Mouse (Mus musculus) heart, embryonic 14.5 days (tissue): ENCODE measurements around the gene Hyal3. TPM values are rescaled to one million over a fixed set of nuclear protein-coding genes. Genes with fewer than 3 reads are reported as not detected.
A peak's percentile ranks its signal among the peaks of the same experiment; 100 is the strongest.

Experiments
- ATAC-seq: fragments of 200-750 bp; cut with Nextera tagmentation; 2 replicates; pipeline ENCODE4 v1.8.0; 2017; ENCODE audit warnings: low read depth, moderate TSS enrichment; ENCODE audit not compliant: insufficient number of reproducible peaks, insufficient read depth, low FRiP score
- H3K27ac ChIP-seq, 2 experiments: fragments of 200-500 bp in 1 of 2; fragments of 300-500 bp in 1 of 2; sonication (generic) in 1 of 2; replicated peaks in 1 of 2; 2 replicates each; pipeline ENCODE4 v1.5.1; 2012 to 2014; ENCODE audit warnings: low read depth in 2 of 2, low read length in 2 of 2, control low read depth in 1 of 2, mild to moderate bottlenecking in 1 of 2, mixed read lengths in 1 of 2; ENCODE audit not compliant: control insufficient read depth in 1 of 2, insufficient read depth in 1 of 2
- H3K27me3 ChIP-seq: fragments of 300-500 bp; sonication (generic); 2 replicates; pipeline ENCODE4 v1.6.1; 2014; ENCODE audit warnings: mild to moderate bottlenecking, low read length, control low read depth; ENCODE audit not compliant: control insufficient read depth, insufficient read depth
- H3K36me3 ChIP-seq: fragments of 300-500 bp; sonication (generic); 2 replicates; pipeline ENCODE4 v1.6.1; 2014; ENCODE audit warnings: mild to moderate bottlenecking, control low read depth, low read length, mixed read lengths; ENCODE audit not compliant: control insufficient read depth, insufficient read depth
- H3K4me1 ChIP-seq, 2 experiments: fragments of 200-500 bp in 1 of 2; fragments of 300-500 bp in 1 of 2; sonication (generic) in 1 of 2; 2 replicates each; pipeline ENCODE4 v1.6.1; 2012 to 2014; ENCODE audit warnings: low read length in 2 of 2, control low read depth in 1 of 2, mixed read lengths in 1 of 2; ENCODE audit not compliant: control insufficient read depth in 2 of 2, insufficient read depth in 2 of 2
- H3K4me2 ChIP-seq: fragments of 300-500 bp; sonication (generic); 2 replicates; pipeline ENCODE4 v1.6.1; 2014; ENCODE audit warnings: mild to moderate bottlenecking, low read length
- H3K4me3 ChIP-seq, 2 experiments: fragments of 200-500 bp in 1 of 2; fragments of 300-500 bp in 1 of 2; sonication (generic) in 1 of 2; 2 replicates each; pipeline ENCODE4 v1.5.1; 2012 to 2014; ENCODE audit warnings: low read length in 2 of 2, mild to moderate bottlenecking in 2 of 2, control low read depth in 1 of 2, low read depth in 1 of 2, moderate library complexity in 1 of 2; ENCODE audit not compliant: control insufficient read depth in 1 of 2, insufficient read depth in 1 of 2
- H3K9ac ChIP-seq: fragments of 300-500 bp; sonication (generic); 2 replicates; pipeline ENCODE4 v1.6.1; 2014; ENCODE audit warnings: mild to moderate bottlenecking, low read length
- H3K9me3 ChIP-seq: fragments of 300-500 bp; sonication (generic); 2 replicates; pipeline ENCODE4 v1.6.1; 2016; ENCODE audit warnings: low read length, control low read depth; ENCODE audit not compliant: control insufficient read depth
- WGBS: fragments of 180-500 bp; shearing (Covaris S2); extraction: QIAGEN DNeasy Blood & Tissue Kit; methylation state at CpG from one replicate; pipeline ENCODE4 v1.1.7; 2014; 5-methylcytosine and 5-hydroxymethylcytosine counted together
- polyA plus RNA-seq: library from polyadenylated mRNA; unstranded; fragments of >200 nt; fragmentation: Nextera tagmentation; extraction: Ambion mirVana; gene quantifications from 2 replicates; pipeline ENCODE4 v1.2.1, GENCODE M21; 2014

Hyal3 gene
- polyA plus RNA-seq, 1 experiment from 2014 or later, result 0.53 TPM

- H3K4me2 ChIP-seq, result peak overlapping the region; percentile 36; the same call in 1 of the 2 replicates
- no peaks in the 10 kb centered on the region for H3K9me3 ChIP-seq
- no peaks in the 10 kb centered on the region for H3K27me3 ChIP-seq
- H3K4me3 ChIP-seq, result no peak overlapping the region
- ATAC-seq, result no peak
- peak overlapping the region; percentile 39 to 43; a peak in 3 of 4 replicates for H3K27ac ChIP-seq
- peaks cover 60% of the 10 kb centered on the region for H3K36me3 ChIP-seq
- peaks cover 43 to 55% of the 10 kb centered on the region in 2 experiments for H3K4me1 ChIP-seq
- 67% methylated on average over 11 of the region's 11 CpGs for WGBS
- H3K9ac ChIP-seq, result peak overlapping the region; percentile 44; the same call in 1 of the 2 replicates
Observed at GRCm38 (mm10) chr9:107593101-107593976, 12.7 kb downstream of the Hyal3 start.

GRCm38 (mm10) chr9:107594281-107595062 is 13.9 kb downstream of the Hyal3 start:
- Histone ChIP-seq H3K4me3 (no peak overlapping the region), H3K36me3 (peaks cover 58% of the 10 kb centered on the region), H3K4me1 (peaks cover 34 to 44% of the 10 kb centered on the region in 2 experiments), H3K27ac (no peak overlapping the region), H3K4me2 (no peak overlapping the region), H3K9me3 (no peaks in the 10 kb centered on the region), H3K27me3 (no peaks in the 10 kb centered on the region), H3K9ac (no peak overlapping the region)
- WGBS, result 79% methylated on average over 8 of the region's 8 CpGs
- no peak for ATAC-seq

DNA sequence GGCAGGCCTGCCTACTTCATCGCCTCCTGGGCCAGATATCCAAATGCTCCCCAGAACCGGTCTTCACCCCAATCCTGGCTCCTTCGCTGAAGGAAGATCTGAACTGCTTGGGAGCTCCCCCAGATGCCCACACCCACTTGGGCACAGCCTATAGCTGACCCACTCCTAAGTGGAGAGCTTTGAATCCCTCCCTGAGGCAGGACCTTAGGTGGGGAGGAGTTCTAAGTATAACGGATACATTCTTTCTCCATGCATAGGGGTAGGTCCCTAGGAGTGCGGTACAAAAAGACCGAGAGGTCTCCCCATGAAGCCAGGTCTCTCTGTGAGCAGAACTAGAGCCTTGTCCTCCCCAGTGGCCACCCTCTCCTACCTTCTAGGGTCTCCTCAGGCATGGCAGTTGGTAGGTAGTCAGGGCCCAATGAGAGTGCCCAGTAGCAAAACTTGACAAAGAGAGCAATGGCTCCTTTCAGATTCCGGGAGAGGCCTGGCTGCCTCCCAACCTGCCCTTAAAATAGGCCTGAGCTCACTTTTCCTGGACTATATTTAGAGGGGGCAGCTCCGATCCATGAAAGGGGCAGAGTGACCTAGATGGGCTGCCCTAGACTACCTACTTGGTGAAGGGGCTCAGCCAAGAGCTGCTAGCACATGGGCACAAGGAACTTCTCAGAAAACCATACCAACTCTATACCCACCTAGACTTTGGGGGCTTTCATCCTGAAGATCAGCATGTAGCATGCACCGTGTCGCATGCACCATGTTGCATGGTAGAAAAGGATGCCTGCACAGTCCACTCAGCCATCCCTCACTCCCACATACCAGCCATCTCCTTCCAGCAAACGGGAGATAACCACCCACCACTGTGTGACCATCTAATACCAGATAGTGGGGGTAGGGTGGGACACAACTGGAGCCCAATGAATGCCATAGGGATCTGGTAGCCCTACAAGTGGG is 16.3 kb downstream of the Hyal3 start:
- 46% methylated on average over 11 of the region's 11 CpGs for WGBS
- ATAC-seq, result peak; percentile 71

GRCm38 (mm10) chr9:107598385-107598784 is 17.8 kb downstream of the Hyal3 start:
- peaks cover 22 to 23% of the 10 kb centered on the region in 2 experiments for H3K4me1 ChIP-seq
- H3K4me2 ChIP-seq, result no peak overlapping the region
- peaks cover 19% of the 10 kb centered on the region for H3K36me3 ChIP-seq
- 0 out of 4 replicates have a peak overlapping the region, but pooled peaks of 1 of the 2 experiments have one; percentile 97 for H3K27ac ChIP-seq
- no peaks in the 10 kb centered on the region for H3K9me3 ChIP-seq
- H3K9ac ChIP-seq, result no peak overlapping the region
- 82% methylated on average over 5 of the region's 5 CpGs for WGBS
- no peak overlapping the region for H3K4me3 ChIP-seq
- ATAC-seq, result no peak
- 0 out of 2 replicates have a peak, but pooled peaks cover 3% of the 10 kb centered on the region for H3K27me3 ChIP-seq

More for the DNA sequence above, 16.3 kb downstream of the Hyal3 start:
- Histone ChIP-seq H3K27me3 (0 out of 2 replicates have a peak, but pooled peaks cover 3% of the 10 kb centered on the region), H3K4me1 (peaks cover 22 to 29% of the 10 kb centered on the region in 2 experiments), H3K9ac (peak overlapping the region; percentile 76), H3K27ac (peak overlapping the region; percentile 97 to 99), H3K4me2 (peak overlapping the region; percentile 58), H3K9me3 (no peaks in the 10 kb centered on the region), H3K36me3 (peaks cover 34% of the 10 kb centered on the region), H3K4me3 (peak overlapping the region; percentile 36 to 46)

DNA sequence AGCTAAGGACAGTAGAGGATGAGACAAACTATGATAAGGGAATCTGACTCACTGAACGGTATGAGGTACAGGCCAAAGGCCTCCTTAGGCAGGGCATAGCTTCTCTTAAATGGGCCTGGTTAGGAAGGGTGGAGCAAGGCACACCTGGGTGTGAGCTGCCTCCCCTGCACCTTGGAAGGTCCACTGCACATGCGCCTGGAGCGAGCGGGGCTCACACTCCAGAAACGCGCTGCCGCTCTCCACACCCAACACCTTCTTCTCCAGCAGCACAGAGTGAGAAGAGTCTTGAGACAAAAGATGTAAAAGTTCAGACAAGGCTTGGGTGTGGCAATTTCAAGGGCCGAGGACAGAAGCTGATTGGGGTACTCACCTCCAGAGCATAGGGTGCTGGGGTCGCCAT is 18.8 kb downstream of the Hyal3 start:
- peaks cover 18 to 27% of the 10 kb centered on the region in 2 experiments for H3K4me1 ChIP-seq
- H3K9ac ChIP-seq, result no peak overlapping the region
- no peak overlapping the region for H3K4me3 ChIP-seq

GRCm38 (mm10) chr9:107599842-107600241 is 19.2 kb downstream of the Hyal3 start:
- H3K4me3 ChIP-seq, result no peak overlapping the region
- 0 out of 2 replicates have a peak, but pooled peaks cover 5% of the 10 kb centered on the region for H3K36me3 ChIP-seq
- peaks cover 22 to 31% of the 10 kb centered on the region in 2 experiments for H3K4me1 ChIP-seq
- no peak overlapping the region for H3K9ac ChIP-seq
- ATAC-seq, result no peak
- no peak overlapping the region for H3K27ac ChIP-seq
- H3K4me2 ChIP-seq, result no peak overlapping the region
- H3K27me3 ChIP-seq, result 0 out of 2 replicates have a peak, but pooled peaks cover 3% of the 10 kb centered on the region
- no peaks in the 10 kb centered on the region for H3K9me3 ChIP-seq
- WGBS, result 60% methylated on average over 14 of the region's 14 CpGs

More for the DNA sequence above, 18.8 kb downstream of the Hyal3 start:
- ATAC-seq, result no peak
- H3K4me2 ChIP-seq, result no peak overlapping the region
- 0 out of 2 replicates have a peak, but pooled peaks cover 3% of the 10 kb centered on the region for H3K27me3 ChIP-seq
- H3K27ac ChIP-seq, result no peak overlapping the region
- H3K36me3 ChIP-seq, result peaks cover 9% of the 10 kb centered on the region; the same call in 1 of the 2 replicates
- no peaks in the 10 kb centered on the region for H3K9me3 ChIP-seq
- WGBS, result 74% methylated on average over 9 of the region's 9 CpGs
